Mouse (Mus musculus) bone marrow, adult 2 months (tissue): ENCODE measurements around the gene Samhd1.

Source experiments
- CTCF ChIP-seq: fragments of 200-500 bp; IDR thresholded peaks from 2 replicates; pipeline ENCODE4 v1.5.1; 2011; ENCODE audit warnings: low read length, control low read depth; ENCODE audit not compliant: control insufficient read depth, insufficient read depth
- POLR2A ChIP-seq: fragments of 200-500 bp; IDR thresholded peaks from 2 replicates; pipeline ENCODE4 v1.6.1; 2011; ENCODE audit warnings: low read depth, mild to moderate bottlenecking, control low read depth, low read length, borderline replicate concordance; ENCODE audit not compliant: control insufficient read depth

DNA sequence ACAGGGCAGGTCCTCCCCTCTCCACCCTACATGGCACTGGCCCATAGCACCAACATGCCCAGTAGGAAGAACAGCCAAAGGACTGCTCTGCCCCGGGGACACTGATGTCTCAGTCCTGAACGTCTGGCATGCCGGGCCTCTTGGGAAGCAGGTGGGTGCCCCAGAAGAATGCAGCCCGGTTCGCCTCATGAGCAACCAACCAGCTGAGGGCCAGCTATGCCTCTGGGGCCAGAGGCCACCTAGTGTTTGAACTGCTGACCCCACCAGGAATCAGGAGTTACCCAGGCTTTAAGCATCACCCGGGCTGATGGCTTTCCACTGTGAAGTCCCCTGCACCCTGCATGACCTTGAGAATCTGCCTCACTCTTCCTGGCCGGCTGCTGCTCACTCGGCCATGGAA lies 82.6 kb downstream of the Samhd1 start:
- no peak for TF ChIP-seq POLR2A
- no peak for TF ChIP-seq CTCF
